Mouse (Mus musculus): ENCODE data around the gene Ttc5. TPM values are rescaled to one million over a fixed set of nuclear protein-coding genes. Genes with fewer than 3 reads are reported as not detected.

Ttc5 gene
- total and polyA plus RNA-seq, 3 experiments, result 24.2 to 28.1 TPM; not detected in 1

DNA sequence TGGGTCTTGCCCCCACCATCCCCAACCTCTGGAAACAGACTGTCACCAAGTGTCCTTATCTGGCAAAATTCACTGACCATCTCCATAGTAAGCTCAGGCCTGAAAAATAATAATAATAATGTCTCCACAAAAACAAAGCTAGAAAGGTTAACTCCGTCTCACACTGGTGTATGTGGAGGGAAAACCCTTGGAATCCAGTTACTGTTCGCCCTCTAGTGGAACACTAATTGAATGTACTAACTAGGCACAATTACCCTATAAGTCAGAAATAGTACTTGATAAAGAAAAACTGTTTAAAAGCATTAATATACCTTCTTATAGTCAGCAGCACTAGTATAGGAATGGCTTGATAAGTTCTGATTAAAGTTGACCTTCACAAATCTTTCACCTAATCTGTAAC, 2.8 kb upstream of the Ttc5 start:
- Histone ChIP-seq H3K4me1 (ENCODE audit: control insufficient read depth in 1 of 2, insufficient read depth in 2 of 2, low read length in 2 of 2) (peaks cover 0 to 5% of the 10 kb centered on the region in 2 experiments; a peak in 2 of 4 replicates), H3K9me3 (replicated peaks; ENCODE audit: insufficient read depth, low read length) (no peaks in the 10 kb centered on the region), H3K36me3 (ENCODE audit: control insufficient read depth in 1 of 2, insufficient read depth in 2 of 2, low read length in 2 of 2) (peaks cover 4 to 9% of the 10 kb centered on the region in 2 experiments), H3K27me3 (ENCODE audit: control insufficient read depth in 1 of 2, insufficient read depth in 2 of 2, low read length in 2 of 2) (no peaks in the 10 kb centered on the region), H3K27ac (ENCODE audit: control insufficient read depth, low read depth, low read length) (no peak overlapping the region), H3K4me3 (ENCODE audit: control insufficient read depth in 1 of 2, insufficient read depth in 1 of 2, low read depth in 2 of 2, low read length in 2 of 2) (no peak overlapping the region), H3K79me2 (ENCODE audit: control insufficient read depth, insufficient read depth, low read length, poor library complexity) (no peaks in the 10 kb centered on the region; the same call in 1 of the 2 replicates), H3K9ac (ENCODE audit: control insufficient read depth, low read depth, low read length, poor library complexity, severe bottlenecking) (no peak overlapping the region)
- peak; percentile 64 for DNase-seq (ENCODE audit: low read depth, low spot score)
- peak in 2 of 3 experiments; percentile 29 to 53; a peak in 3 of 6 replicates for TF ChIP-seq CTCF (IDR thresholded peaks at IDR 0.05 in 2 of 3, conservative IDR thresholded peaks at IDR 0.05 in 1 of 3; ENCODE audit: control insufficient read depth in 1 of 3, insufficient read depth in 1 of 3, low read depth in 2 of 3, low read length in 3 of 3, poor library complexity in 1 of 3, severe bottlenecking in 1 of 3)
- TF ChIP-seq ZC3H11A (IDR thresholded peaks at IDR 0.05; ENCODE audit: low read depth, low read length), result no peak
- no peak for TF ChIP-seq TCF12 (IDR thresholded peaks at IDR 0.05; ENCODE audit: low read depth, low read length)
- peak; percentile 42 for TF ChIP-seq POLR2AphosphoS2 (IDR thresholded peaks at IDR 0.05; ENCODE audit: low read length)
- TF ChIP-seq SMC3 (IDR thresholded peaks at IDR 0.05; ENCODE audit: low read depth, low read length), result 0 out of 2 replicates have a peak, but pooled peaks have one; percentile 22
- TF ChIP-seq USF2 (IDR thresholded peaks at IDR 0.05; ENCODE audit: borderline replicate concordance in 1 of 2, insufficient read depth in 1 of 2, low read depth in 1 of 2, low read length in 2 of 2), result no peak

DNA sequence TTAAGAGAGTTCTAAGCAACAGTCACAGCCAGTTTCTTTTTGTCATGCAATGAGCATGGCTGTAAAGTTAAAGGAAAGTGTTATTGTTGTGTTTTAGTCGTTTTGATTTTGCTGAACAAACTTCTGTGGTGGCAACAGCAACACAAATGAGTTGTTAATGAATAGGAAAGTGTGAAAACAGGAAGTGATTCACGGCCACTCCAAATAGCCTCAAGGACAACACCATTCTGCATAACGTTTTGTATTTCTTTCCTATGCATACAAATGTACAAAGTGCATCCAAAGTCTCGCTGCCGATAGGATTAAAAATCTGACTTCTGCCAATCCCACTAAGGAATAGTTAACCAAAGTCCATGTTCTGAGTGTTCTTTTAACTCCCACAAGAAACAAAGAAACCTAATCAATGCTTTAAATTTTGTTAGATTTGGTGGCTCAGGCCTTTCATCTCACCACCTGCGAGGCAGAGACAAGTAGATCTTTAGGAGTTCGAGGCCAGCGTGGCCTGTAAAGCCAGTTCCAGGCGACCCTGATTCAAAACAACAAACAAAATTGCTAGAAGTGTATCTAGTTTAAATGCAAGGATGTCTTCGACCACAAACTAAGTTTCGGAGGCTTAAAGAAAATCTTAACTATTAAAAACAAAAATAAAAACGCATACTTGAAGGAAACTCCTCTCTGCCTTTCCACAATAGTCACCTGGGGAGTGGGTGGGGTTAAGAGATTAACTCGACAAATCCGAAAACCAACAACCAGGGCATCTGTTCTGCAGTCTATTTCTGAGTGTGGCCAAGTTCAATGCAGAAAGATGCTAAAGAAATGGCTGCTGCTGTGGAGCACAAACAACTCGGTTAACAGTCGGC, 698 bp downstream of the Ttc5 start:
- H3K36me3 ChIP-seq (ENCODE audit: control insufficient read depth in 1 of 2, insufficient read depth in 2 of 2, low read length in 2 of 2), result peaks cover 0 to 8% of the 10 kb centered on the region in 2 experiments
- no peaks in the 10 kb centered on the region for H3K9me3 ChIP-seq (replicated peaks; ENCODE audit: insufficient read depth, low read length)
- TF ChIP-seq NELFE (IDR thresholded peaks at IDR 0.05; ENCODE audit: low read depth, low read length) (no peak), POLR2A (IDR thresholded peaks at IDR 0.05; ENCODE audit: control insufficient read depth in 1 of 2, insufficient read depth in 1 of 2, low read depth in 1 of 2, low read length in 2 of 2, poor library complexity in 1 of 2) (0 out of 4 replicates have a peak, but pooled peaks of 1 of the 2 experiments have one; percentile 10)
- H3K27me3 ChIP-seq (ENCODE audit: control insufficient read depth in 1 of 2, insufficient read depth in 2 of 2, low read length in 2 of 2), result no peaks in the 10 kb centered on the region
- H3K4me1 ChIP-seq (ENCODE audit: control insufficient read depth in 1 of 2, insufficient read depth in 2 of 2, low read length in 2 of 2), result peaks cover 0 to 5% of the 10 kb centered on the region in 2 experiments; a peak in 2 of 4 replicates
- H3K4me3 ChIP-seq (ENCODE audit: control insufficient read depth in 1 of 2, insufficient read depth in 1 of 2, low read depth in 2 of 2, low read length in 2 of 2), result peak overlapping the region; percentile 79 to 91
- peak overlapping the region; percentile 60 for H3K9ac ChIP-seq (ENCODE audit: control insufficient read depth, low read depth, low read length, poor library complexity, severe bottlenecking)
- peak overlapping the region; percentile 17 for H3K27ac ChIP-seq (ENCODE audit: control insufficient read depth, low read depth, low read length)
- peak; percentile 41 for DNase-seq (ENCODE audit: low read depth, low spot score)
- no peaks in the 10 kb centered on the region; the same call in 1 of the 2 replicates for H3K79me2 ChIP-seq (ENCODE audit: control insufficient read depth, insufficient read depth, low read length, poor library complexity)

DNA sequence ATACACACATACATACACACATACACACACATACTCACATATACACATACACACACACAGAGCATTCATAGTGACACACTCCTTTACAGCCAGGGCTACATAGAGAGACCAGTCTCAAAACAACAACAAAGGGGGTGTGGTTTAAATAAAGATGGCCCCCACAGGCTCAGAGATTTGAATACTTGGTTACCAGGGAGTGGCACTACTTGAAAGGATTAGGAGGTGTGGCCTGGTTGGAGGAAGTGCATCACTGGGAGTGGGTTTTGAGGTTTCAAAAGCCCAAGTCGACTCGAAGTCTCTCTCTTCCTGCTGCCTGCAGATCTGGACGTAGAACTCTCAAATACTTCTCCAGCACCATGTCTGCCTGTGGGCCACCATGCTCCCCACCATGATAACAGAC, 3.2 kb downstream of the Ttc5 start:
- peaks cover 0 to 5% of the 10 kb centered on the region in 2 experiments; a peak in 2 of 4 replicates for H3K4me1 ChIP-seq (ENCODE audit: control insufficient read depth in 1 of 2, insufficient read depth in 2 of 2, low read length in 2 of 2)
- H3K27me3 ChIP-seq (ENCODE audit: control insufficient read depth in 1 of 2, insufficient read depth in 2 of 2, low read length in 2 of 2), result no peaks in the 10 kb centered on the region
- no peak overlapping the region for H3K4me3 ChIP-seq (ENCODE audit: control insufficient read depth in 1 of 2, insufficient read depth in 1 of 2, low read depth in 2 of 2, low read length in 2 of 2)
- H3K27ac ChIP-seq (ENCODE audit: control insufficient read depth, low read depth, low read length), result no peak overlapping the region
- H3K79me2 ChIP-seq (ENCODE audit: control insufficient read depth, insufficient read depth, low read length, poor library complexity), result no peaks in the 10 kb centered on the region; the same call in 1 of the 2 replicates
- no peaks in the 10 kb centered on the region for H3K9me3 ChIP-seq (replicated peaks; ENCODE audit: insufficient read depth, low read length)
- no peak for DNase-seq (ENCODE audit: low read depth, low spot score)
- peaks cover 0 to 8% of the 10 kb centered on the region in 2 experiments for H3K36me3 ChIP-seq (ENCODE audit: control insufficient read depth in 1 of 2, insufficient read depth in 2 of 2, low read length in 2 of 2)
- H3K9ac ChIP-seq (ENCODE audit: control insufficient read depth, low read depth, low read length, poor library complexity, severe bottlenecking), result no peak overlapping the region
- TF ChIP-seq MYC (IDR thresholded peaks at IDR 0.05; ENCODE audit: low read depth, low read length) (no peak), USF2 (IDR thresholded peaks at IDR 0.05; ENCODE audit: borderline replicate concordance in 1 of 2, insufficient read depth in 1 of 2, low read depth in 1 of 2, low read length in 2 of 2) (no peak)

Measured in MEL (cell line).